Mouse (Mus musculus) heart, postnatal 10 days (tissue): ENCODE measurements at regions not wholly inside any gene's neighbourhood (a gene's known extent, or its start where the extent isn't known, plus 50 kb on each side); places are given as distances from the start of the nearest gene placed in this dataset.

Source experiments
- DNase-seq, 2 experiments: peaks; one replicate each; pipeline ENCODE4 v3.0.0; 2021
- intact Hi-C: fragments of 180-260 bp; cut with DNase I; formaldehyde crosslinking; loops from one replicate; pipeline ENCODE4 v1.15.1; 2025

DNA sequence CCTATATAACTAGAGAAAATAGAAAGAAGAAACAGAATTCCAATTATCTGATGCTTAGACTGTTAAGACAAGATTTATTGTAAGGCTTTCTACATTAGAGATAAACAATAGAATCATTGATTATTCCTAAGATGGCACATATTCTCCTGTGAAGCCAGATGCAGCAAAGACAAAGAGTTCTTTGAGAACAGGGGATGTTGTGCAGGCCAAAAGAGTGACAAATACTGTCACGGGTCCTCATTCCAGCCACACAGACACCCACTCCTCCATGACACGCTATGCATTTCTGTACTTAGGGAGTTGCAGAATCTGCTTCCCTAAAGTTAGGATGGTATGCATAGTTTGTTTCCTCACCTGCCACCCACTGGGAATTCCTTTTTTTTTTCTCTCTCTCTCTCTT is 245.2 kb downstream of the Sv2b start:
- intact Hi-C loops: no loop called here
- DNase-seq: no peak

DNA sequence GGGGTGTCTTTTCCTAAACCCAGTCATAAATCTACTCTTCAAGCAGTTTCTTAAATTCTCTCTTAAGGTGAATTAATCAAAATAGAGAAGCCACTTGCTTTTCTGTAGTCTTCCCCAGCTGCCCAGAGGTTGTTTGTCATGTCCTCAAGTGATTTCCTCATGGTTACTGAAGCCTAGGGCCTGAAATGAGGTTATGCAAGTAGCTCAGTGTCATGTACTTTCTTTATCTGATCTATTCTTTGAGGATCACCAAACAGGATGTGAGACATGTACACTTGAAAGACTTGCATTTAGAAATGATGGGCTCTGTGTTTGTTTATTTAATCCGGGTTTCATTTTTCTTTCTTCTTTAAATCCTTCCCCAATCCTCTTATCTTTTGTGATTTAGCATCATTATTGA is 258.8 kb downstream of the Sv2b start:
- intact Hi-C loops: no loop called here
- DNase-seq: no peak

- intact Hi-C loops: no loop called here
- peak; percentile 27 to 28 for DNase-seq
These were observed 259.3 kb downstream of the Sv2b start for GRCm38 (mm10) chr7:75049751-75050150.

GRCm38 (mm10) chr7:75048822-75049221 is 260.2 kb downstream of the Sv2b start:
- no peak for DNase-seq
- intact Hi-C loops: no loop called here

DNA sequence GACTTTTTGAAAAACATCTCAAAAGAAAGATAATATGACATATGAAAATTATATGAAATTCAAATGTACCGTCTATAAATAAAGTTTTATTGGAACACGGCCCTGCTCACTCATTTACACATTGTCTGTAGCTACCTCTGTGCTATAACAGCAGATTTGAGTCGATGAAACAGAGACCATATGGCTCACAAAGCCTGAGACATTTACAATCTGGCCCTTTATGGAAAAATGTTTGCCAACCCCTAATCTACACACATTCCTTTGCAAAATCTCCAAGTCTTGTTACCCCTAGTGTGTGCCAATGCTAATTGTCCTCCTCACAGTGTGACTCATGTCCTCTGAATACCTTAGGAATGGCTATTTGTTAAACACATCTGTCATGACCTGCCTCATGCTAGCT is 261.2 kb downstream of the Sv2b start:
- intact Hi-C loops: no loop called here
- DNase-seq: no peak

DNA sequence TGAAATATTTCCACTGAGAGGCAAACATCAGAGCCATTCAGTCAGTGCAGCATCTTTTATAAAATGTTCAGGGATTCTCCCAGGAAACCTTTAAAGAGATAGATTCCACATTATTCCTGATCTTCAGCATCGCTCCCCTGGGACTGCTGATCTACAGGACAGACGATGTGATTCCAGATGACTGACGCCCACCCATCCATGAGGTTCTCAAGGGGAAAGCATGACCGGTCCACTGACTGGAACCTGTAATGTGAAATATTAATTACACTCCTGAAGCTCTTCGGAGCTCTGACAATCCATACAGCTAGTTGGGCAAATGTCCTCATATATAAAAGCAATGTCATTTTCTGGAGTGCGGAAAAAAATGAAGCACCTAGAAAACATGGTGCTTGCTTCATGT is 268.2 kb downstream of the Sv2b start:
- DNase-seq: no peak
- intact Hi-C loops: no loop called here

DNA sequence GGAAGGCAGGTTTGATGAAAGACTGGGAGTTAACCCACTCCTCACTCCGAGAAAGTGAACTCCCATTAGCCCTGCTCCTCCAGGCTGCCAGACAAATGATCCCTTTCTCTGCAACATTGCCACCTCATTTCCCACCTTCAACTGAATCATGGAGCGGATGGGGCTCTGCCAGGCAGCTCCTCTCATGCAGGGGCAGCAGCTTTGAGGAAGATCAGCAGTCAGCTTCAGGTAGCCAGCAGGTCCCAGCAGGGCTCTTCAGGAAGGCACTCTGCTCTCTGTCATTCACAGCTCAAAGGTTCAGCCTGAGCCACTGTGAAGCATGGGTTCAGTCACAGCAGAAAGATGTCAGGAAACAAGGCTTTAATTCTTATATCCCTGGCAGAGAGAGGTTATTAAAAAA is 282.9 kb downstream of the Sv2b start:
- no peak for DNase-seq
- intact Hi-C loops: no loop called here

DNA sequence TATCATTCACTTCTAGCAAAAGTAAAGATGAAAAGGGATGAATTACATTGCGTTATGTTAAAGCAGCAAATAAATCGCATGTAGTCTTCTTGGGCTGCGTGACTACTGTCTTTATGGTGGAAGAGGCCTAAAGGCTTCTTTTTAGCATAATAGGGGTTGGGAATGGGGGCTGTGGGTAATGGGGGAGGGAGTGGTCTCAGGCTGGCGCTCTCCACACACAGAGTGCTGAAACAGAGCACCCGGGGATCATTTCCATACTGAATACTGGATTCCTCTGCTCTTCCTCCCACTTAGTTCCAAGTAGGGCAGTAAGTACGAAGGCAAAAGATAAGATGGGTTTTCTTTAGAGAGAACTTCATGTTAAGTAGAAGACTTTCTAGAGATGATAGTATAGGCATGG is 287.1 kb downstream of the Sv2b start:
- intact Hi-C loops: no loop called here
- no peak for DNase-seq

GRCm38 (mm10) chr7:75018640-75019039 is 290.4 kb downstream of the Sv2b start:
- intact Hi-C loops: no loop called here
- DNase-seq: peak; percentile 41 to 49

- intact Hi-C loops: no loop called here
These were observed 300.6 kb downstream of the Sv2b start for GRCm38 (mm10) chr7:75008481-75008880.

GRCm38 (mm10) chr7:74990198-74990597 is 318.9 kb downstream of the Sv2b start:
- intact Hi-C loops: loop anchor here (2.0 kb wide), 1 partner anchor 43 kb away; no protein-coding TSS in a partner anchor
- no peak for DNase-seq

More at GRCm38 (mm10) chr7:75008481-75008880, 300.6 kb downstream of the Sv2b start:
- DNase-seq: peak in 1 of 2 experiments; percentile 14

- no peak for DNase-seq
- intact Hi-C loops: no loop called here
These were observed 329.6 kb downstream of the Sv2b start for GRCm38 (mm10) chr7:74979479-74979878.

GRCm38 (mm10) chr7:74975986-74976385 is 333.1 kb downstream of the Sv2b start:
- intact Hi-C loops: no loop called here
- DNase-seq: no peak

- DNase-seq: no peak
- intact Hi-C loops: no loop called here
These were observed 334.6 kb downstream of the Sv2b start for GRCm38 (mm10) chr7:74974448-74974847.

DNA sequence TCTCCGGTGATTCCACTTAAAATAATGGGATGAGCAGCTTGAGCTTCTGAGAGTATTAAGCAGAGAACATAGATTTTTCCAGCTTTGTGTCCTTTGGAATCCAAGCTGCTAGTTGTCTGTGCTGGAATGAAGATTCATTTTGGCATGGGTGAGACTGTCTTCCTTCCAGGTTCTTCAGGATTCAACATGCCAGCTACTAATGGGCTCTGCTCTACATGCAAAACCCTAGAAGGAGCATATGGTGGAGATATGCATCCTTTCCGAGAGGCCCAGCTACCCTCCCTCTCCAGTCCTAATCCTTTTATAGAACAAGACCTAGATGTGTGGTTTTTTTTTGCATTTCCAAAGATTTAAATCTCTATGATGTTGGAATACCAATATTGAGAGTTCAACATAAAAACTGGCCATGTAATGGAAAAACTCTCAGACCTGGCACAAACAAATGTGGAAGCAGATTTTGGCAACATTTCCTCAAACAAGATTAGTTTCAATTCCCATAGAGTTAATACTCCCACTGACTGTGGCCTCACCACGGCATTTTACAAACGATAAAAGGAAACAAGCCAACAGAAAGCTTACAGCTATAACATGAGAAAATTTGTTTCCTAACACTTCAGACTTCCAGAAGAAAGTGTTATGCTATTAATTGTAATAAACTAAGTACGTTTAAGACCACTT is 364.5 kb downstream of the Sv2b start:
- intact Hi-C loops: no loop called here
- no peak for DNase-seq

DNA sequence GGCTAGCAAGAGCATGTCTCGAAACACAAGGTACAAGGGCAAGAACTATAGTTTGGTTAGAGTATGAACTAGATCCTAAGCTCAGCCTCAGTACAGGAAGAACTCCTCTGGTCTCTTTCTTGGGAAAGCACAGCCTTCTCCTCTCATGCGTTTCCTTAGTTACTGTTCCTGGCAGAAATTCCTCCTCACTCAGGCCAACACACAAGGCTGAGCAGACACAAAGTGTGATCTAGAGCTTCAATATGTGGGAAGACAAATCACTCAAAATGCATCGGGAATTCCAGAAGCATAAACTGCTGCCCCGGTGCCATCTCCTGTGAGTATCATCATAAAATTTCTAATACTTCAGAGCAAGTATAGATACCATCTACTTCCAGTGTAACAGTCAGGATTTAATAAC is 366.1 kb downstream of the Sv2b start:
- DNase-seq: peak; percentile 12 to 28
- intact Hi-C loops: no loop called here

DNA sequence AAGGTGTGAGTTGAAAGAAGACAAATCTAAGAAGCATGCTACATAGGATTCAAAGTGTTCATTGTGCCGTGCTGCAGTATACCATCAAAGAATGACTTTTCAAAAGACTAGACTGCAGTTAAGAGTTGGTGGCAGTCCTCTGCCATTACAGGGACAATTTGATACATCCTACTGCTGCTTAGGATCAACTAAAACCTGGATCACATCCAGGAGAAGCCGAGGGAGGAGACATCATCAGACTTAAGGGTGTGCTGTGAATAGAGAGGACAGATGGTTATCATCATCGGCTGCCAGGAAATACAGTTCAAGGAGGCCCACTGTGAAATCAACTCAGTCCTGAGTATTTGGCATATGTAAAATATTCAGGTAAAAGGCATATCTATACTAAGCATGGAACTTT is 366.9 kb downstream of the Sv2b start:
- no peak for DNase-seq

GRCm38 (mm10) chr7:74929142-74929829 is 374.7 kb upstream of the Slco3a1 start:
- intact Hi-C loops: loop anchor here (10.0 kb wide), 1 partner anchor 564 kb away; no protein-coding TSS in a partner anchor

More for the DNA sequence above, 366.9 kb downstream of the Sv2b start:
- intact Hi-C loops: no loop called here

GRCm38 (mm10) chr7:74928226-74928927 is 373.8 kb upstream of the Slco3a1 start:
- intact Hi-C loops: loop anchor here (10.0 kb wide), 1 partner anchor 564 kb away; no protein-coding TSS in a partner anchor
- DNase-seq: no peak

More at GRCm38 (mm10) chr7:74929142-74929829, 374.7 kb upstream of the Slco3a1 start:
- no peak for DNase-seq

DNA sequence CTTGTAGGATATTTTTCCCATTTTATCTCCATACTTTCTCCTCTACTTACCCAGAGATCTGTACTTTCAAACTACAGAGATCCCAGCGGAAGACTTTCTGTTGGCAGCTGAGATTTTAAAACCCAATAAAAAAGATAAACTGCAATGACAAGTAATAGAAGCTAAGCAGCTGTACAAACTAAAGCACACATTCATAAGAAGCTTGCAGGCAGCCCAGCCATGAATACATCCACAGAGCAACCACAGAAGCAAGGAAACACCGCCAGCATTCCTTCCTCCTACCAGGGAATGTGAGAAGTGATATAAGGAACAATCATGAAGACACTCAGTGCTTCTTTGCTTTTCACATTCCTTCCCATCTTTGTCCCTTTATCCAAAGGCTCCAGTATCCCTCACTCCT is 372.1 kb upstream of the Slco3a1 start:
- intact Hi-C loops: loop anchor here (10.0 kb wide), 1 partner anchor 562 kb away; no protein-coding TSS in a partner anchor

GRCm38 (mm10) chr7:74924156-74924555 is 369.6 kb upstream of the Slco3a1 start:
- intact Hi-C loops: loop anchor here (10.0 kb wide), 1 partner anchor 559 kb away; no protein-coding TSS in a partner anchor
- DNase-seq: no peak

More for the DNA sequence above, 372.1 kb upstream of the Slco3a1 start:
- DNase-seq: no peak
